Mouse (Mus musculus) MN1 (cell line): Measurements from ENCODE around the gene Olfr513.

Experiments used
- DNase-seq: peaks from one replicate; pipeline ENCODE4 v3.0.0-alpha.2; 2016; ENCODE audit warnings: low spot score

Gene Olfr513

DNA sequence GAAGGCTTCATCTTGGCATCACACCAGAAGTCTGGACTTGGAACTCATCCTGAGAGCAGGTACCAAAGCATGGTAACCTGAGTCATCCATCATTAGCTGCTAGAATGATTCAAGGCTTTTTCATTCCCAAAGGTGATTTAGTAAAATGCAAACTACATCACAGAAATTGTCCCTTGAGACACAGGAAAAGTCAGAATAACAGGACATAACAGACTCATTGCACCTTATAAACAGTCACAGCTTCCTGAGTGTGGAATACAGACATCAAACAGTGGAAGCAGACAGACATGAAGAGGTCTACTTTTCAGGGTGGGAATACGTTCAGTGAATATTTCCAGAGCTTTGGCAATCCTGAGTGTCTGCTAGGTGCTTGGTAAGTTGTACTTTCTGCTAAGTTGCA is at the start of gene Olfr513:
TSS of gene Olfr513 (plus strand) at position 301 of the 400 bp plus-strand sequence.
- no peak for DNase-seq

DNA sequence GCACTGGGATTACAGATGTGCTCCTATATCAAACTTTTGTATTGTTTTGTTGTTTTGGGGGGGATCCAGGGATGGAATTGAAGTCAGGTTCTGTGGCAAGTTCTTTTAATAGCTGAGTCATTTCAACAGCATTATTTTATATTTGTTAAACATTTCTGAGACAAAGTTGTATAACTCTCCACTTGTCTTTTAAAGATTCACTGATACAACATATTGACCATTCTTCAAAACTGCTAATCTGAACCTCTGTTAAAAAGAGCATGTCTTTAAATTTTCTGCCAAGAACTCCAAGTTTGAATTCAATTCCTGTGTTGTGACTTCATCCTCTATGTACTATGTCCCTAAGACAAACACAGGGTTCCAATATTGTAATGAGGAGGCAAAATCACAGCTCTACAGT is 37.8 kb upstream of the Olfr513 start, which contains the start of gene Olfr512:
TSS of gene Olfr512 (plus strand) at position 301 of the 400 bp plus-strand sequence.
- no peak for DNase-seq

DNA sequence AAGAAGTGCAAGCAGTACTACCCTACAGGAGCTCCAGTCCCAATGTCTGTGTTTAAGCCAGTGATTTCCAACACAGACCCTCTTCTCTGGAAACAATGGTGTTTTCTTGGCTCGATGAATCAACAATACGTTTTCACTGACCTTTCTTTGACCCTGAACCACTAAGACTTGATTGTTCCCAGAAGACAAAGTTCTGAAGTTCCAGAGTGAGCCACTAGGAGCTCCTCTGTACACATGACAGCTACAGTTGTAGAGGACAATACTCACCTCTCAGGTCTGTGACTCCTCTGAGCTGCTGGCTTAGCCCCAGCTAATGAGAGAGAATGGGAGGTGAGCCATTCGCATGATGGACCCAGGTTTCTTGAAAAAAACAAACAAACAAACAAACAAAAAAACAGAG is 9.6 kb downstream of the Olfr513 start:
- no peak for DNase-seq

GRCm38 (mm10) chr7:108797205-108797933 is 46.6 kb downstream of the Olfr513 start:
- DNase-seq, result no peak
